Mouse (Mus musculus) activated CD4-positive, CD25-positive, alpha-beta regulatory T cell, adult 9 weeks (primary cell): ENCODE measurements around the gene Gamt. TPM values are rescaled to one million over a fixed set of nuclear protein-coding genes. Genes with fewer than 3 reads are reported as not detected.

Experiments used
- polyA plus RNA-seq: library from polyadenylated mRNA; unstranded; fragments of 100-300 nt; shearing (Covaris generic); gene quantifications from one replicate; pipeline ENCODE4 v1.2.1, GENCODE M21; 2017

Gene Gamt
- polyA plus RNA-seq = 1.6 TPM

DNA sequence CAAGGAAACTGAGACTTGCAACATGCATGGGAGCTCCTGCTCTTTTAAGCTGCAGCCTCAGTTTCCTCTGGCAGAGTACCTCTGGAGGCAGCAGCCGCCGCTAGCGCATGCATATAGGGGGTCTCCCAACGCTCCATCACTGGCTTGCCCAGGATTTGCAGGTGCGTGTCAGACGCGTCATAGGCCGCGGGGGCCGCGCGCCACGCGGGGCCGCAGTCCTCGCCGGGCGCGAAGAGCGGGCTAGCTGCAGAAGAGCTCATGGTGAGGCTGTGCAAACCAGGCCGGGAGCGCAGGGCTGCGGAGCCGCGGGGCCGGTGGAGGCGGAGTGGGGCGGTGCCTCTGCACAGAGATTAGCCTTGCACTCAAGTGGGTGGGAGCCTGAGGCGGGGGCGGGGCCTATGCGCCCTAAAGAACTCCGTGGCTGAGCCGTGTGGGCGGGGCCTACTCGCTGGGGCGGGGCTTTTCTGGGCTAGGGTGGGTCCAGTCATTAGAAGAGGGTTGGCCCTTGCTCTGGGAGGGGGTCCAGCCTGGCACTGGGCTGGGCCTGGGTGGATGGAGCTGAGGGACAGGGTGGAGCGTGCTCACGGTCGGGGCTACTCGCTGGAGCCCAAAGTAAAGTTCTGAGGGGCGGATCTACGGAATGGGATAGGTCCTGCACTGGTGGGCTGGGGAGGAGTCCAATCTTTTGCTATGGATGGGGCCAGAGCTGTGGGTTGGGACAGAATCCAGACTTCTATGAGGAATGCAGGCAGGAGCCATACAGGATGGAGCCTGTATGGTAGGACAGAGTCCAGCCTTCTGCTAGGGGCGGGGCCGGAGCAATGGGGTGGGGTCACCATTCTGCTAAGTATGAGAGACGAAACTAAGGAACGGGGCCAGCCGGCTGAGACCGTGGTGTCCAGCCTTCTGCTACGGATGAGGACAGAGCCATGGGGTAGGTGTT lies at the start of gene Gamt, which contains the start of gene Dazap1:
Gene Gamt (minus strand): TSS at position 371 of the 943 bp plus-strand sequence.
Gene Dazap1 (plus strand): TSS at position 845 of the 943 bp plus-strand sequence.

DNA sequence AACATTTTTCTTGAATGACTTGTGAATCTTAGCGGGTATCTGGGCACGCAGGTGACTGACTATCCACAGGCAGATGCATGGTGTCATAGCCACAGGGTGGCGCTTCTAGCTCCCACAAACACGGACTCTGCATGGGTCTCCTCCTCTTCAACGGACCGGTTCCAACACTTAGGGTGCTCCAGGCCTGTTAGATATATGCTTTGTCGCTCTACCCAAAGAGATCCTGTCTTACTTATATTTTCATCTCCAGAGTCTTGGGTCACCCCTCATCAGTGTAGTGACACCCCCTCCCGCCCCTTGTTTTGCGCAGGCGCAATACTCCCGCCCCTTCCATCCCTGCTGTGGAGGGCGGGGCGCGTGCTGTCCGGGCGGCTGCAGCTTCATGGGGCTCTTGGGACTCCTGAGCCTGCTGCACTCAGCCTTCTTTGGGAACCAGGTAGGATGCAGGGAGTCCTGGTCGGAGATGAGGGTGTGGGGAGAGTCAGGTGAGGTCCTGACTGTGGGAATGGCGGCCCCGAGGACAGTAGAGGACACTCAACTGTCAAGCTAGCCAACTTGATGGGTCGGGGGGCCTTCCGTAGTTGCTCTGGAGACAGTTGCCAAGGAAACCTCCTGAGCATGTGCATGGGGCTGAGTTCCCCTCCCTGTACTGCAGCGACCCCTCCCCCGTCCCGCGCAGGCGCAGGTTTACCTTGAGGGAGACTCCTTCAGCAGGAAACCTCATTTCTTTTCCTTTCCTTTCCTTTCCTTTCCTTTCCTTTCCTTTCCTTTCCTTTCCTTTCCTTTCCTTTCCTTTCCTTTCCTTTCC lies 35.0 kb upstream of the Gamt start, which contains the start of gene Apc2:
Gene Apc2 (plus strand): TSS at position 360 of the 808 bp plus-strand sequence.

DNA sequence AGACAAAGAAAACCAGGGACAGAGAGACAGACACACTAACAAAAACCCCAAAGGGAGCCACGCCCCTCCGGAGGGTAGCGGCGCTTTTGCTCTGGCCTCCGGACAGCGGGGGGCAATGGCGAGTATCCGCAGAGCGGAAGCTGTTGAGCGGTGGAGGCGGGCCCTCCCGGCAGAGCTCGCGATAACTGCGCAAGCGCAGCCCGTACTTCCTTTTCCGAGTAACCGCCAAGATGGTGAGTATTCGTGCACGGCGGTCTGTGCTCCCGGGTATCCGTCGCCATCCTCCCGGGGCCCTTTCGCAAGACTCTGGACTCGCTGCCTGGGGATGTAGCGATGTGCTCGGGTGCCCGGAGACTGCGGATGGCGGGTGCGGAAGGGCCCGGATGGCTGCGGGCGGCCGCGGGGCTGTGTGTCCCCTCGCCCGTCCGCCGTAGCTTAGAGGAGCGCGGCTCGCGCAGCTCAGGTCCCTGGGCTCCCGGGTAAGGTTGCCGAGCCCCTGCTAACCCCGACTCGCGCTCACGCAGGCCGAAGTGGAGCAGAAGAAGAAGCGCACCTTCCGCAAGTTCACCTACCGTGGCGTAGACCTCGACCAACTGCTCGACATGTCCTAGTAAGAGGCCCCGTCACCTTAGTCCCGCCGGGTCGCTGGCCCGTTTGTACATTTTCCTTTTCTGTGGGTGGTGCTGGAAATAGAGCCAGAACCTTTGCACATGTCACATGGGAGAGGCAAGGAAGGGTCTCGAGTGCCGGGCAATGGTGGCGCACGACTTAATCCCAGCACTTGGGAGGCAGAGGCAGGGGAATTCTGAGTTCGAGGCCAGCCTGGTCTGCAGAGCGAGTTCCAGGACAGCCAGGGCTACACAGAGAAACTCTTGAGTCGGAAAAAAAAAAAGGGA lies 31.7 kb upstream of the Gamt start, which contains the start of gene Rps15:
Gene Rps15 (plus strand): TSS at position 203 of the 896 bp plus-strand sequence.

DNA sequence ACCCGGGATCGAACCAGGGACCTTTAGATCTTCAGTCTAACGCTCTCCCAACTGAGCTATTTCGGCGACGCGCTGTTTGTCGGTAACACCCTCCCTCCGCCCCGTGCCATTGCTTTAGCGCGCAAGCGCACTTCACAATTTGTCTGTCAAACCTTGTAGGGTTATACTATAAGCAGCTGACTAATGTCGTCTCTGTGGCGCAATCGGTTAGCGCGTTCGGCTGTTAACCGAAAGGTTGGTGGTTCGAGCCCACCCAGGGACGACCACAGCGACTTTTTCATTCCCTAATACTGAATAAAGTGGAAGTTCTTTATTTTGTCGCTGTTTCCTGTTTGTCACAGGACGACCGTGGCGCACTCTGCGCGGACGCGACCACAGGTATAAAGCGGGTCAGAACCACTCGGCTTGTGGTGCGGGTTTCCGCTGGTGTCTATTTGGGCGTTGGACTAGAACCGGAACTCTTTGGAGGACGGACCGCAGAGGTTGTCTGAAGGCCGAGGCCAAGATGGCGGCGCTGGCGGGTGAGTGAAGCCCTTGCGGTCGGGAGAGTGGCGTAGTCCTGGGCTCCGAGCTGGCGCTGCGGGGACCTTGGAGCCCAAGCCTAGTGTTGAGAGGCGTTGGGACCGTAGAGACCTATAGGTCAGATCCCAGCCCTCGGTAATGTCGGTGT lies 11.7 kb downstream of the Gamt start, which contains the start of gene Ndufs7:
Gene Ndufs7 (plus strand): TSS at position 151 of the 670 bp plus-strand sequence.

DNA sequence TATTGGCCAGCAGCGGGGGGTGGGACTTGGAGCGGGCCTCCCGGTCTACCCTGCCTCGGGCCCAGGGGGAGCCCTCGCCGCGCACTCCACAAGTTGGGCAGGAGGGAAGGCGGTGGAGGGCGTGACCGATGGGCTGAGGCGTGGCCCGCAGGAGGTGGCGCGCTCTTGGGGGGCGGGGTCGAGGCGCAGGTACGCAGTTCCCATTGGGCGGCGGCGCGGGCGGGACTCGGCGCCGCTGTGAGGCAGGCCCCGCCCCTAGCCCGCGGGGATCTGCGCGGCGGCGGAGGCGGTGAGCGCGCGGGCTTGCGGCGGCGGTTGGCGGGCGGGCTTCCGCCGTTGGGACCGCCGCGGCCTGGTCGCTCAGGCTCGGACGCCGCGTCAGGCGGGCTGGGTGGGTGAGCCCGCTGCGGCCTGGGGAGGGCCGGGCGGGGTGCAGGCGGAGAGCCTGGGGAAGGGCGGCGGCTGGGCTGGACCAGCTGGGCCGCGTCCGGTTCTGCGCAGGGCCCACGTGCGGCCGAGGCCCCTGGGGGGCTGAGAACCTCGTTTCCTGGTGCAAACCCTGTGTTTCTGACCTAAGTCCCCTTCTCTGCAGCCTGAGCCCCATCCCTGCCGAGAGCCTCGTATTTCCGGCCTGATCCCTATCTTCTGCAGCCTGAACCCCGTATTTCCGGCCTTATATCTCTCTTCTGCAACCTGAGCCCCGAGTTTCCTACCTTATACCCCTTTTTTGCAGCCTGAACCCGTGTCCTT lies 34.2 kb downstream of the Gamt start, which contains the start of gene Mum1:
Gene Mum1 (plus strand): TSS at position 19 of the 750 bp plus-strand sequence.

Other genes starting within 250 kb of the Gamt start
- gene Arhgap45, start 244.4 kb downstream of the Gamt start, polyA plus RNA-seq = 886 TPM
- gene Polr2e, start 221.2 kb downstream of the Gamt start, polyA plus RNA-seq = 193 TPM
- 519 TPM for gene Gpx4, start 213.8 kb downstream of the Gamt start, polyA plus RNA-seq
- 66.2 TPM for gene Sbno2, start 155.4 kb downstream of the Gamt start, polyA plus RNA-seq
- 13.7 TPM for gene Stk11, start 145.2 kb downstream of the Gamt start, polyA plus RNA-seq
- gene Atp5d, start 122.4 kb downstream of the Gamt start, polyA plus RNA-seq = 476 TPM
- 2.1 TPM for gene Cbarp, start 120.2 kb downstream of the Gamt start, polyA plus RNA-seq
- 3.1 TPM for gene Midn, start 112.7 kb downstream of the Gamt start, polyA plus RNA-seq
- 100 TPM for gene Cirbp, start 95.0 kb downstream of the Gamt start, polyA plus RNA-seq
- 31.4 TPM for gene 1600002K03Rik, start 88.1 kb downstream of the Gamt start, polyA plus RNA-seq
- 0.46 TPM for gene Efna2, start 81.5 kb downstream of the Gamt start, polyA plus RNA-seq
- 112 TPM for gene Mum1, start 34.6 kb downstream of the Gamt start, polyA plus RNA-seq
- 282 TPM for gene Ndufs7, start 11.9 kb downstream of the Gamt start, polyA plus RNA-seq
- 50.4 TPM for gene Dazap1, start 474 bp upstream of the Gamt start, polyA plus RNA-seq
- gene Rps15, start 31.4 kb upstream of the Gamt start, polyA plus RNA-seq = 984 TPM
- gene Apc2, start 35.0 kb upstream of the Gamt start, polyA plus RNA-seq = 0.18 TPM
- gene 2310011J03Rik, start 59.5 kb upstream of the Gamt start, polyA plus RNA-seq = 82.1 TPM
- gene Pcsk4, start 68.5 kb upstream of the Gamt start, polyA plus RNA-seq = 15.5 TPM
- 0.31 TPM for gene Reep6, start 68.9 kb upstream of the Gamt start, polyA plus RNA-seq
- not detected for gene Adamtsl5, start 87.4 kb upstream of the Gamt start, polyA plus RNA-seq
- not detected for gene Plk5, start 95.4 kb upstream of the Gamt start, polyA plus RNA-seq
- gene Mex3d, start 126.6 kb upstream of the Gamt start, polyA plus RNA-seq = 0.16 TPM
- gene Mbd3, start 138.5 kb upstream of the Gamt start, polyA plus RNA-seq = 36.7 TPM
- gene Uqcr11, start 145.8 kb upstream of the Gamt start, polyA plus RNA-seq = 302 TPM
- gene Tcf3, start 172.6 kb upstream of the Gamt start, polyA plus RNA-seq = 23.0 TPM
- gene Onecut3, start 233.8 kb upstream of the Gamt start, polyA plus RNA-seq = not detected